Mouse (Mus musculus) liver, embryonic 16.5 days (tissue): ENCODE data around the gene Anks1b. TPM values are rescaled to one million over a fixed set of nuclear protein-coding genes. Genes with fewer than 3 reads are reported as not detected.

Experiments
- ATAC-seq: fragments of 200-750 bp; cut with Nextera tagmentation; 2 replicates; pipeline ENCODE4 v1.8.0; 2017; ENCODE audit warnings: low read depth, mild to moderate bottlenecking, moderate number of reproducible peaks, moderate library complexity
- H3K27ac ChIP-seq: fragments of 300-500 bp; sonication (generic); 2 replicates; pipeline ENCODE4 v1.5.1; 2014; ENCODE audit warnings: mild to moderate bottlenecking, low read length
- H3K27me3 ChIP-seq: fragments of 300-500 bp; sonication (generic); 2 replicates; pipeline ENCODE4 v1.6.1; 2014; ENCODE audit warnings: low read depth, low read length, mixed read lengths; ENCODE audit not compliant: control insufficient read depth, insufficient read depth
- H3K36me3 ChIP-seq: fragments of 300-500 bp; sonication (generic); 2 replicates; pipeline ENCODE4 v1.6.1; 2014; ENCODE audit warnings: mild to moderate bottlenecking; ENCODE audit not compliant: control insufficient read depth, insufficient read depth
- H3K4me1 ChIP-seq: fragments of 300-500 bp; sonication (generic); 2 replicates; pipeline ENCODE4 v1.6.1; 2014; ENCODE audit warnings: low read depth, low read length, mixed read lengths; ENCODE audit not compliant: control insufficient read depth
- H3K4me2 ChIP-seq: fragments of 300-500 bp; sonication (generic); 2 replicates; pipeline ENCODE4 v1.6.1; 2014; ENCODE audit warnings: low read depth, low read length, mixed read lengths
- H3K4me3 ChIP-seq: fragments of 300-500 bp; sonication (generic); 2 replicates; pipeline ENCODE4 v1.5.1; 2014; ENCODE audit warnings: low read depth, mild to moderate bottlenecking, low read length
- H3K9ac ChIP-seq: fragments of 300-500 bp; sonication (generic); 2 replicates; pipeline ENCODE4 v1.6.1; 2014; ENCODE audit warnings: low read depth, low read length
- H3K9me3 ChIP-seq: fragments of 300-500 bp; sonication (generic); replicated peaks from 2 replicates; pipeline ENCODE4 v1.6.1; 2016; ENCODE audit warnings: low read length; ENCODE audit not compliant: control insufficient read depth
- WGBS: fragments of 180-500 bp; shearing (Covaris S2); extraction: QIAGEN DNeasy Blood & Tissue Kit; methylation state at CpG from one replicate; pipeline ENCODE4 v1.1.7; 2014; ENCODE audit not compliant: insufficient replicate concordance; 5-methylcytosine and 5-hydroxymethylcytosine counted together
- polyA plus RNA-seq: library from polyadenylated mRNA; unstranded; fragments of >200 nt; fragmentation: Nextera tagmentation; extraction: Ambion mirVana; gene quantifications from 2 replicates; pipeline ENCODE4 v1.2.1, GENCODE M21; 2015

Gene Anks1b
- polyA plus RNA-seq, 1 experiment from 2014 or later: not detected

DNA sequence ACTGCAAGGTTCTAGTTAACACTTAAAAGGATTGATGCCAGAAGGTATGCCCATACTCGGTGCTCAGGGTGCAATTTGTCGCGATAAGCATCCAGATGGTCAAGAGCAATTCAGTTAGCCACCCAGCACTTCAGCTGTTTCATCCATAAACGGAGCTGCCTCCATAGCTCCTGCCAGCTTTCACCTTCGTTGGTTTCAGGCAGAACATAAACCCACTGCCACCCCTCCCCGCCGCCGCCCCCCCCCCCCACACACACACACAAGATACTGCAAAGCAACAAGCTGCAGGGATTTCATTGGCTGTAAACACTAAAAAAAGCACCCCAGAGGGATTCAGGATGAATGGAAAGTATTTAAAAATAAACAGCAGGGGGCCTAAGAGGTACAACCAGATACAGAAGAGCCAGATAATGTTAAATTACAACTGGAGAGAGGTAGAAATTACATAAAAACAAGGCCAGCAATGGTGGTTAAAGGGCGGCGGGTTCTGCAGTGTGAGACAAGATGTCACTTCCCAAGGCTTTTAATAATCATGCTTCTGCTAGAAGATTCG, 897.2 kb downstream of the Anks1b start:
- no peaks in the 10 kb centered on the region for H3K4me1 ChIP-seq
- H3K9me3 ChIP-seq: no peaks in the 10 kb centered on the region
- no peaks in the 10 kb centered on the region for H3K27me3 ChIP-seq
- ATAC-seq: no peak
- H3K36me3 ChIP-seq: no peaks in the 10 kb centered on the region
- no peak overlapping the region for H3K9ac ChIP-seq
- H3K4me3 ChIP-seq: no peak overlapping the region
- H3K27ac ChIP-seq: no peak overlapping the region
- WGBS: 27% methylated on average over 11 of the region's 11 CpGs
- no peak overlapping the region for H3K4me2 ChIP-seq

DNA sequence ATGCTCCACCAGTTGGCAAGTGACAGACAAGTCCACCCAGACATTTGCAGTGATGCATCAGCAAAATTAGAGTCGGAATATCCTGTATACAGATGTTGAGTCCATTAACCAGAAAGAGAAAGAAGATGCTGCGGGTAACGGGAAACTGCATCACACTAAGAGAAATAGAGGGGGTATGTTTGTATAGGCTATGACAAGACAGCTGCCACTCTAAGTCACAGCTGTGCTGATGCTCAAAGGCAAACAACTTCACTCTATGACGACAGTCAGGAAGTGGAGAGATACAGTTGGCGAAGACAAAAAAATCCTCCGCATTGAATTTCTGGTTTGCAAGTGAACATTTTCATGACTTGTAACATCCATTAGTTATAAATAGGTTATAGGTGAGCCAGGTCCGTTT, 897.7 kb downstream of the Anks1b start:
- Histone ChIP-seq H3K9me3 (no peaks in the 10 kb centered on the region), H3K27me3 (no peaks in the 10 kb centered on the region), H3K9ac (no peak overlapping the region), H3K27ac (no peak overlapping the region), H3K36me3 (no peaks in the 10 kb centered on the region), H3K4me2 (no peak overlapping the region), H3K4me1 (no peaks in the 10 kb centered on the region), H3K4me3 (no peak overlapping the region)
- ATAC-seq: no peak
- WGBS: 38% methylated on average over 7 of the region's 7 CpGs

DNA sequence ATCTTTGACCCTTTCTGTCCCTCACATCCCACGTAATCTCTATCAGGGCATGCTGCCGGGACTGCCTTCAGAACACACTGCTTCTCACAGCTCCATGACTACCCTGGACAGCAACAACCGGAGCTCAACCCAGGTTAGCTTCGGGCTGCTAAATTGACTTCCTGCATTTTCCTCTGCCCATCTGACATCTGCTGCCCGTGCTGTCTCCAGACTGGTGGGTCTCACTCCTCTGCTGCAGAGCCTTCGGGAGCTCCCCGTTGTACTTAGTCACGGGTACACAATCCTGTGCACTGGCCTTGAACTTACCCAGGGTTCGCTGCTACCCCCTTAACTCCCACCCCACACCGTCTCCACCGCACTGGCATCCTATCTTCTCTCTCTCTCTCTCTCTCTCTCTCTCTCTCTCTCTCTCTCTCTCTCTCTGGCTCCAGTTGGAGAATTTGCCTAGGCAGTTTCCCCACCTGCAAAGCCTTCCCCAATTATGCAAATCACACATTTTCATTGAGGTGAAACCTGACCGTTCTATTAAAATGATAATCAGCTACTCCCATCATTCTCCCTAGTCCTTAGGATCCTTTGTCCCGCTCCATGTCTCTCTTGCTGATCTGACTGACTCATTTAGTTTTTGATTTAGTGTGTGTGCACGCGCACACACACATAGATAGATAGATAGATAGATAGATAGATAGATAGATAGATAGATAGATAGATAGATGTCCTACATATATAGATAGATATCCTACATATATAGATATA, 898.3 kb downstream of the Anks1b start:
- no peak overlapping the region for H3K27ac ChIP-seq
- 8% methylated on average over 15 of the region's 15 CpGs for WGBS
- no peak overlapping the region for H3K4me3 ChIP-seq
- H3K4me1 ChIP-seq: no peaks in the 10 kb centered on the region
- H3K9ac ChIP-seq: no peak overlapping the region
- H3K4me2 ChIP-seq: no peak overlapping the region
- ATAC-seq: no peak
- H3K27me3 ChIP-seq: no peaks in the 10 kb centered on the region
- H3K36me3 ChIP-seq: no peaks in the 10 kb centered on the region
- no peaks in the 10 kb centered on the region for H3K9me3 ChIP-seq

DNA sequence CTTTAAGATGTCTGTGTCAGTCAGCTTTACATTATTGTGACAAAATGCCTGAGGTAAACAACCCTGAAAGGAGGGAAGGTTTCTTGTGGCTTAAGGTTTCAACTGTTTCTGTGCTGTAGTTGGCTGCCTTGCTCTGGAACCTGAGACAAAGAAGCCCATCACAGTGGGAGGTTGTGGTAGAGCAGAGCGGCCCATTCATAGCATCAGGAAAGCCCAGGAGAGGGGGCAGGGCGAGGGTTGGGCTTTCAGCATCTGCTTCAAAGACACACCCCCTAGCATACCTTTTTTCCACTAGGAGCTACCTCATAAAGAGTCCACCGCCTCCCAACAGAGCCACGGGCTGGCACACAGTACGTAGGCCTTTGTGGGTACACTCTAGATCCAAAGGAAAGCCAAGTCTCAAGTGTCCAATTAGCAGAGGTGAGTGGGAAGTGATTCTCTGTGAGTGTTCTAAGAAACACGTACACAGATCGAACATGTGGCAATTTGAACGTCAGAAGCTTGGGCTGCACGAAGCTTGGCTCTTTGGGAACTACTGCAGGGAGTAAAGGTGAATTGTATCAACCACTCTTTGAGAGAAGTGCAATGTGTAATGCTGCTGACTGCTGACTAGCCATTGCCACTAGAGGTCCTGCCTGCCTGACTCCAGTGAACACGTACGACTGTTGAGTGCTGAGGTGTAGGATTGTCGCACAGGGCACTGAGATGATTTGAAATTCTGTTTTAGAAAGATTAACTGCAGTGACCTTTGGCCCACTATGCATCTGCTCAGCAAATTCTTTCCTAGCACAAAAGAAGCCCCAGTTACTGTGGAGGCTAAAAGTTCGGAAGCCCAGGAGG, 906.5 kb downstream of the Anks1b start:
- no peak overlapping the region for H3K9ac ChIP-seq
- no peak for ATAC-seq
- 57% methylated on average over 13 of the region's 13 CpGs for WGBS
- no peak overlapping the region for H3K27ac ChIP-seq
- H3K4me3 ChIP-seq: no peak overlapping the region
- H3K36me3 ChIP-seq: no peaks in the 10 kb centered on the region
- no peaks in the 10 kb centered on the region for H3K4me1 ChIP-seq
- H3K4me2 ChIP-seq: no peak overlapping the region
- H3K27me3 ChIP-seq: no peaks in the 10 kb centered on the region
- no peaks in the 10 kb centered on the region for H3K9me3 ChIP-seq

DNA sequence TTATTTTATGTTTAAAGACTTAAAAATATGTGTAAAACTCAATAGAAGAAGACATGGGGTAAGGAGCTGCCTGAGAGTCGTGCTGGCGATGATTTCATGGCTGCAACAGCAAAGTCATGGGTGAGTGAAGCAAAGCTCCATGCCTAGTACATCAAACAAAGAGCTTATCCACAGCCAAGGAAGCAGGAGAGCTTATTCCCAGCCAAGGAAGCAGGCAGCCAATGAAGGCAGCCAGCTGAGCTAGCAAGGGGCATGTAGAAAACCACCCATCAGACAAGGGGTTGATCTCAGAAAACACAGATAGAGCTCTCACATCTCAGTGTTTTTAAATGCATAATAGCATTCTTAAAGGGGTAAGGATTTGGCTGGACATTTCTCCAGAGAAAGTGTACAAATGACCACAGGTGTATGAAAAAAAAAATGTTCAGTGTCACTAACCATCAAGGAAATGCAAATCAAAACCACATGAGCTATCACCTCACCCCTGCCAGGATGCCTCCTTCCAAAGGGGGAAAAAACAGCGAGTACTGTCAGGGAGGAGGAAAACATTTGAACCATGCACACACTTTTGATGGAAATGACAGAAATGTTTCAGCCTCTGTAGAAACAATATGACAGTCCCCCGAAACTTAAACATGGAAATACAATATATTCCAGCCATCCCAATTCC, 911.8 kb downstream of the Anks1b start:
- no peak overlapping the region for H3K9ac ChIP-seq
- ATAC-seq: no peak
- 53% methylated on average over 4 of the region's 4 CpGs for WGBS

DNA sequence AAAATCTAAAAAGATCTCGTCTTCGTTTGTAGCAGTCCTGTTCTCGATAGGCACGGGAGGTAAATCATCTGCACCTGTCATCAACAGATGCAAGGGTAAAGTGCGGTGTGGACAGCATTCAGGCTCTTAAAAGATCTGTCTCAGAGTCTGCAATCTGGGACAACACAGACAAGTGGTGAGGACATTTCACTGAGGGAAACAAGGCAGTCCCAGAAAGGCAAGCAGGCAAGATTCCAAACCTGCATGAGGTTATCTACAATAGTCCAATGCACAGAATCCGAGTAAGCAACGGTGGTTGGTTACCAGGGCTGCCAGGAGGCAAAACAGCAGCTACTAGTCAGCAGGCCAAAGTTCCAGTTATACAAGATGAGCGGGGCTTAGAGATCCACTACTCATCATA, 912.4 kb downstream of the Anks1b start:
- WGBS: 75% methylated on average over 8 of the region's 8 CpGs
- Histone ChIP-seq H3K9ac (no peak overlapping the region), H3K4me1 (no peaks in the 10 kb centered on the region), H3K36me3 (no peaks in the 10 kb centered on the region), H3K27ac (no peak overlapping the region), H3K9me3 (no peaks in the 10 kb centered on the region), H3K4me2 (no peak overlapping the region), H3K27me3 (no peaks in the 10 kb centered on the region), H3K4me3 (no peak overlapping the region)
- ATAC-seq: no peak

More for the DNA sequence above, 911.8 kb downstream of the Anks1b start:
- H3K27ac ChIP-seq: no peak overlapping the region
- H3K36me3 ChIP-seq: no peaks in the 10 kb centered on the region
- no peaks in the 10 kb centered on the region for H3K4me1 ChIP-seq
- H3K27me3 ChIP-seq: no peaks in the 10 kb centered on the region
- no peak overlapping the region for H3K4me2 ChIP-seq
- no peaks in the 10 kb centered on the region for H3K9me3 ChIP-seq
- no peak overlapping the region for H3K4me3 ChIP-seq

DNA sequence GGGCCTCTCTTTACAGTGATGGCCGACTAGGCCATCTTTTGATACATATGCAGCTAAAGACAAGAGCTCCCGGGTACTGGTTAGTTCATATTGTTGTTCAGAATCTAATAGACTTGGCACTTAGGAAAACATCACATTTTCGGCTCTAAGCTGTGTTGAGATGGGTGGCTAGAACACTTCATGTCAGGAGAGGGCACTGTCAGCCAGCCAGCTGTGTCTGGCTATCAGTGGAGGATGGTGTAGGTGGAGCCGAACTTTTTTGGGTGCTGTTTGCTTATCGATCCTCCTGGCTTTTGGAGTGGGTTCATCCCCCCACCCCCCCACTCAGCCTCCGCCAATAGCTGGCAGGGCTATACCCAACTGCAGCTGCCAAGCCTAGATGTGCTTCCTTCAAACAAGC, 929.8 kb downstream of the Anks1b start:
- 50% methylated on average over 6 of the region's 6 CpGs for WGBS
- H3K27ac ChIP-seq: no peak overlapping the region
- no peak overlapping the region for H3K4me2 ChIP-seq
- no peaks in the 10 kb centered on the region for H3K27me3 ChIP-seq
- H3K4me1 ChIP-seq: no peaks in the 10 kb centered on the region
- no peaks in the 10 kb centered on the region for H3K9me3 ChIP-seq
- H3K36me3 ChIP-seq: no peaks in the 10 kb centered on the region
- H3K9ac ChIP-seq: no peak overlapping the region
- no peak for ATAC-seq
- H3K4me3 ChIP-seq: no peak overlapping the region

DNA sequence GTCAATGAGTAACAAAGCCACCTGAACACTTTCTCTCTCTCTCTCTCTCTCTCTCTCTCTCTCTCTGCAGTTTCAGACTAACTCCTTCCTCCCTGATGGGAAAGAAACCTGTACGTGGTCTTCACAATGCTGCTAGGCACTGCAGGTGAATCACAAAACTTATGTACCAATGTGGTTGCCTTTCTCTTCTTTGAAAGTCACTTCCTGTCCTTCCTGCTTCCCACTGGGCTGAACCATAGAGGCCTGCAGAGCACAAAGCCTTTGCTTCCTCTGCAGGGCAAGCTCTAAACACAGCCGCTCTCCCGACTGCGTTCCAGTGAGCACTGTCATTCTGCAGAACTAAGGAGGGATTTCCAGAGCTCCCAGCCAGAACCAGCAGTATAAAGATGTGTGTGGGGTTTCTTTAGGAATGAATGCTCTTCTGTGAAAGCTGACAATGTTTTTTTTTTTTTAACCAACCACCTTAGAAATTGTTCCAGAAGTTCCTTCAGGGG, 931.3 kb downstream of the Anks1b start:
- no peak overlapping the region for H3K9ac ChIP-seq
- H3K9me3 ChIP-seq: no peaks in the 10 kb centered on the region
- WGBS: 18% methylated on average over 4 of the region's 4 CpGs
- no peaks in the 10 kb centered on the region for H3K36me3 ChIP-seq
- H3K4me3 ChIP-seq: no peak overlapping the region
- H3K27me3 ChIP-seq: no peaks in the 10 kb centered on the region
- ATAC-seq: no peak
- H3K27ac ChIP-seq: no peak overlapping the region
- H3K4me2 ChIP-seq: no peak overlapping the region
- H3K4me1 ChIP-seq: no peaks in the 10 kb centered on the region
